Mouse (Mus musculus) heart, embryonic 13.5 days (tissue): Measurements from ENCODE around the gene Tldc1. TPM values are rescaled to one million over a fixed set of nuclear protein-coding genes. Genes with fewer than 3 reads are reported as not detected.

Experiments used
- ATAC-seq: fragments of 200-750 bp; cut with Nextera tagmentation; 2 replicates; pipeline ENCODE4 v1.8.0; 2017; ENCODE audit warnings: moderate TSS enrichment; ENCODE audit not compliant: insufficient number of reproducible peaks, low FRiP score, low TSS enrichment; ENCODE audit errors: extremely low read depth
- H3K27ac ChIP-seq: fragments of 300-500 bp; sonication (generic); replicated peaks from 2 replicates; pipeline ENCODE4 v1.5.1; 2015; ENCODE audit warnings: moderate library complexity, mild to moderate bottlenecking, inconsistent platforms
- H3K27me3 ChIP-seq: fragments of 300-500 bp; sonication (generic); replicated peaks from 2 replicates; pipeline ENCODE4 v1.6.1; 2015; ENCODE audit warnings: mild to moderate bottlenecking, inconsistent platforms
- H3K36me3 ChIP-seq: fragments of 300-500 bp; sonication (generic); 2 replicates; pipeline ENCODE4 v1.6.1; 2015; ENCODE audit warnings: mild to moderate bottlenecking, inconsistent platforms
- H3K4me1 ChIP-seq: fragments of 300-500 bp; sonication (generic); 2 replicates; pipeline ENCODE4 v1.6.1; 2015; ENCODE audit warnings: inconsistent platforms
- H3K4me2 ChIP-seq: fragments of 300-500 bp; sonication (generic); 2 replicates; pipeline ENCODE4 v1.6.1; 2015; ENCODE audit warnings: inconsistent platforms, mild to moderate bottlenecking, moderate library complexity
- H3K4me3 ChIP-seq: fragments of 300-500 bp; sonication (generic); 2 replicates; pipeline ENCODE4 v1.5.1; 2015; ENCODE audit warnings: moderate library complexity, mild to moderate bottlenecking, inconsistent platforms
- H3K9ac ChIP-seq: fragments of 300-500 bp; sonication (generic); 2 replicates; pipeline ENCODE4 v1.6.1; 2015; ENCODE audit warnings: inconsistent platforms, mild to moderate bottlenecking, moderate library complexity
- H3K9me3 ChIP-seq: fragments of 300-500 bp; sonication (generic); 2 replicates; pipeline ENCODE4 v1.6.1; 2016; ENCODE audit warnings: inconsistent platforms
- WGBS: fragments of 180-500 bp; shearing (Covaris S2); methylation state at CpG from one replicate; pipeline ENCODE4 v1.1.7; 2015; ENCODE audit warnings: mixed read lengths; 5-methylcytosine and 5-hydroxymethylcytosine counted together
- polyA plus RNA-seq: library from polyadenylated mRNA; unstranded; fragments of >200 nt; fragmentation: Nextera tagmentation; extraction: Ambion mirVana; gene quantifications from 2 replicates; pipeline ENCODE4 v1.2.1, GENCODE M21; 2015

Gene Tldc1
- polyA plus RNA-seq, 1 experiment from 2014 or later, result 14.3 TPM

DNA sequence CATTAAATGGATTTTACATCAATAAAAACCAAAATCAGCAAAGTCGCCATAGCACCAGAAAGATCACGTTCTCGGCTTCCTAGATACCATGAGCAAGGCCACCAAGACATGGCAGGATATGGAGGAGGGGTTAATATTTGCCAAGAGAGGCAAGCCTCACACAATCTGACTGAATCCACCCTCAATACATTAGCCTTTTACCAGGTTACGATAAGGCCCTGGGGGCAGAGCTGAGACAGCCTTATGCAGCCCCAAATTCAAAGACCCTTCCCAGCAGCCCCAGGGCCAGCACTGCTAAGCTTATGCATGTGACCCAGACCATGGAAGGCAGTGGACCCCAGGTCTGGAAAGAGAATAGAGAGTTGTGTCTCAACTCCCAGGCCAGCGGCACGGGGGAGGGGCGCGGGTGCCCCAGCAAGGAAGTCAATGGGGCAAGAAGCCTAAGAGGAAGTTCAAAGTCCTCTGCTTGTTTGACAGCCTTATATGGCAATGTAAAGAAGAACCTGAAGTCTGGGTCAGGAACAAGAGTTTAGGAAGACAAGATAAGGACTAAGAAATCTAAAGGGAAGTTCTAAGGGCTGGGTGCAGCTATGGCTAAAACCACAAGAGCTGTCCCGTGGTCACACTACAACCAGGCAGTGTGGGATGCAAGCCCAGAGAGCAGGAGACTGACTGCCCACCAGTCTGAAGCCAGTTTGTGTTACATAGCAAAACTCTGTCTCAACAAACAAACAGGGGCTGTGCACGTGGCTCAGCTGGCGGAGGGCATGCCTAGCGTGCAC, 34.6 kb upstream of the Tldc1 start:
- no peak overlapping the region for H3K4me2 ChIP-seq
- H3K4me1 ChIP-seq, result peaks cover 33% of the 10 kb centered on the region
- 71% methylated on average over 12 of the region's 12 CpGs for WGBS
- no peaks in the 10 kb centered on the region for H3K27me3 ChIP-seq
- H3K9me3 ChIP-seq, result no peaks in the 10 kb centered on the region
- H3K4me3 ChIP-seq, result no peak overlapping the region
- peaks cover 21% of the 10 kb centered on the region; the same call in 1 of the 2 replicates for H3K36me3 ChIP-seq
- 0 out of 2 replicates have a peak overlapping the region, but pooled peaks have one; percentile 36 for H3K27ac ChIP-seq
- H3K9ac ChIP-seq, result no peak overlapping the region
- ATAC-seq, result no peak

DNA sequence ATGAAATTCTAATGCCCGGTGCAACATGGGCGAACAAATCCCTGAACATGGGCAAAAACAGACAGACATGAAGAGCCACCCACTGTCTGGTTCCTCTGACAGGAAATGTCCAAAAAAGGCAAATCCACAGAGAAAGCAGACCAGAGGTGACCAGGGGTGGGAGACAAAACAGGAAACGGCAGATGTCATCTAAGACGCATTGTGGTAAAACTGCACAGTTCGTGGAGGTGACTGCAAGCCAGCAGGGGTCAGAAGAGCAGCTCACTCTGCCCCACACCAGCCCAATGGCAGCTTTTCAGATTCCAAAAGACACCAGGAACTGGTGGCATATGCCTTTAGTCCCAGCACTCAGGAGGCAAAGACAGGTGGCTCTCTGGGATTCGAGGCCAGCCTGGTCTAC, 33.7 kb upstream of the Tldc1 start:
- 0 out of 2 replicates have a peak overlapping the region, but pooled peaks have one; percentile 36 for H3K27ac ChIP-seq
- peaks cover 30% of the 10 kb centered on the region for H3K4me1 ChIP-seq
- H3K4me3 ChIP-seq, result no peak overlapping the region
- 53% methylated on average over 6 of the region's 6 CpGs for WGBS
- no peak for ATAC-seq
- H3K9ac ChIP-seq, result no peak overlapping the region
- no peaks in the 10 kb centered on the region for H3K9me3 ChIP-seq
- H3K4me2 ChIP-seq, result no peak overlapping the region
- no peaks in the 10 kb centered on the region for H3K27me3 ChIP-seq
- H3K36me3 ChIP-seq, result peaks cover 21% of the 10 kb centered on the region; the same call in 1 of the 2 replicates

DNA sequence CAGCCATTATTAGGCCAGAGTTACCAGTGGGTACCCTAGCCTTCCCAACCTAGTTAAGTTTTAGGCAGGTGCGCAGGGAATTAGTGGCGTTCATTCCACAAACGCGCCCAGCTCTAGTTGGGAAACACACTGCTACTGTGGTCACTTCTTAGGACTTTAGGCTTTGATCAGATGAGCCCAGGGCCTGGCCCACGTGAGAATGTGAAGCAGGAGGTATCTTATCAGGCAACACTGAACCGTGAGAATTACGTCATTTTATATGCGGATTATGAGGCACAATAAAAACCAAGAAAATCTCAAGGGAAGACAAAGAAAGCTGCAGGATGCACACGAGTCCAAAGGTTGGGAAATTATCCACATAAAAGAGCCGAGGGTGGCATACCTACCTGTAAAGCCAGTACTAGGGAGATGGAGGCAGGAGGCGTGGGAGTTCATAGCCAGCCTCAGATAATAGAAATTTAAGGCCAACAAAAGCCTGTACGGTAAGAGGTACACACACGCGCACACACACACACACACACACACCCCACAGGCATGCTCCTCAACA, 32.8 kb upstream of the Tldc1 start:
- no peak for ATAC-seq
- peaks cover 37% of the 10 kb centered on the region for H3K4me1 ChIP-seq
- H3K4me2 ChIP-seq, result no peak overlapping the region
- H3K27ac ChIP-seq, result no peak overlapping the region
- H3K9ac ChIP-seq, result no peak overlapping the region
- no peaks in the 10 kb centered on the region for H3K9me3 ChIP-seq
- H3K36me3 ChIP-seq, result peaks cover 21% of the 10 kb centered on the region; the same call in 1 of the 2 replicates
- no peaks in the 10 kb centered on the region for H3K27me3 ChIP-seq
- H3K4me3 ChIP-seq, result no peak overlapping the region
- WGBS, result 82% methylated on average over 14 of the region's 14 CpGs

DNA sequence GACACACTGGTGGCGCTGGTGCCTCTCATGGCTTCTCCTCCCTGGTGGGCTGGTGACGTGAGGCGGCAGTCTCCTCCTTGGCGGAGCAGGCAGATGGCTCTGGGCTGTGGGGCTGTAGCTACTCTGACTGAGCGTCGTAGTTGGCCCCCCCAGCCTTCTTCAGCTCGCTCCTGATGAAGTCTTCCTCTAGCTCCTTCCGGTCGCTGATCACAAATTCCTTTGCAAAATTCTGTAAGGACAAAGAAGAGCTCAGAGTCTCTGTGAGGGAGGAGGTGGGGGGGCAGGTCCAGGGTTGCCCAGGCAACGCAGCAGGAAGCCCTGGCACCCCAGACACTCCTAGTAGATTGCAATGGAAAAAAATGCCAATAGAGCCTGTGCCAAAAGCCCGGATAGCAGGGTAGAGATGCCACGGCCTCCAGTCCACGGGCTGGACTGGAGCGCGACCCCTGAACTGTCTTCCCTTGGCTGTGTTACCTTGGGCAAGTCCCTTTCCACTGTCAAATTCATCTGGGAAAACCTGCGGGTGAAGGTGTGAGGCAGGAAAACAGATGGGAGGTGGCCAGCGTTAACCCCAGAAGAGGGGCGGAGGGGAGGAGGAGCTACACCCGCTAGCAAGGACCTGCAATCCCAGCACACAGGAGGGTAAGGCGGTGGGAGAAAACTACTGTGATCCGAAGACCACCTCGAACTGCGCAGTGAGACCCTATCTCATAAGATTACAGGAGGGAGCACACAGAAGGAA, 32.1 kb upstream of the Tldc1 start:
- 72% methylated on average over 23 of the region's 23 CpGs for WGBS

DNA sequence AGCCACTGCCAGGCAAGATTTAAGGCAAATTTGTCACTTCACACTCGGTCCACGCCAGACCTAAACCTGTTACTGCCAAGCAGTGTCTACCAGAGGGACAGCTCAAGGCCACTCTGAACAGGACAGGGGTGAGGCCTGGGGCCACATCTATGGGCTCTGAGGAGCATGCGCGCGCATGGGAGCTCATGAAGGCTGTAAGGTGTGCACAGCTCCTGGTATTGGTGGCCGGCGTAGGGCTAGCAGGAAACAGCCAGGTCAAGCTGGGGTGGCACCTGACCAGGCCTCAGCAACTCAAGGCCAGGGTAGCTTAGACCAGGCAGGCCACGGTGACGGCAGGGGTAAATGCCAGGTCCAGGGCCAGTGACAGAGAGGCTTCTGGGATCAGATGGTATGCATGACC, 31.4 kb upstream of the Tldc1 start:
- Histone ChIP-seq H3K27me3 (peaks cover 6% of the 10 kb centered on the region; the same call in 1 of the 2 replicates), H3K36me3 (peaks cover 11% of the 10 kb centered on the region; the same call in 1 of the 2 replicates), H3K9ac (no peak overlapping the region), H3K4me2 (no peak overlapping the region), H3K27ac (no peak overlapping the region), H3K9me3 (no peaks in the 10 kb centered on the region), H3K4me1 (peaks cover 36% of the 10 kb centered on the region), H3K4me3 (no peak overlapping the region)
- 93% methylated on average over 9 of the region's 9 CpGs for WGBS
- no peak for ATAC-seq

More for the DNA sequence above, 32.1 kb upstream of the Tldc1 start:
- Histone ChIP-seq H3K36me3 (peaks cover 17% of the 10 kb centered on the region; the same call in 1 of the 2 replicates), H3K9ac (no peak overlapping the region), H3K4me2 (no peak overlapping the region), H3K4me3 (no peak overlapping the region), H3K27ac (no peak overlapping the region), H3K9me3 (no peaks in the 10 kb centered on the region), H3K27me3 (peaks cover 3% of the 10 kb centered on the region; the same call in 1 of the 2 replicates), H3K4me1 (peaks cover 37% of the 10 kb centered on the region)
- ATAC-seq, result no peak

DNA sequence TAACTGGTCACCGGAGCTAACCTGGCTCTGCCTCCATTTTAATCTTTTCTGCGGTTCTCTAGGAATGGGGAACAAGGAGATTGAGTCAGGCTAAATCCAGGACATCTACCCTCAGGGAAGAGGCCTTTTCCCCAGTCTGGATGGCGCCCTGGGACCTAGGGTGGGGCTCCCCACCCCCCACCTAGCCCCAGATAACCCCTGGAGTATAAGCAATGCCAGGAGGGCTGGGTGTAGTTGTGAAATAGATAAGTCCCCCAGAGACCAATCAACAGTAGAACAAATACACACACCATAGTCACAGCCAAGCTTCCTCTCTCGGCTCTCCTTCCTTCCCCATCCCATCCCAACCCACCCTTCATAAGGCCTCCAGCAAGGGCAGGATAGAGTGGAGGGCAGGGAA, 29.5 kb upstream of the Tldc1 start:
- WGBS, result 67% methylated on average over 4 of the region's 4 CpGs
- Histone ChIP-seq H3K27me3 (peaks cover 6% of the 10 kb centered on the region; the same call in 1 of the 2 replicates), H3K36me3 (peaks cover 11% of the 10 kb centered on the region; the same call in 1 of the 2 replicates), H3K27ac (no peak overlapping the region), H3K4me2 (no peak overlapping the region), H3K9me3 (no peaks in the 10 kb centered on the region), H3K4me1 (peaks cover 18% of the 10 kb centered on the region), H3K9ac (no peak overlapping the region), H3K4me3 (no peak overlapping the region)
- ATAC-seq, result no peak

DNA sequence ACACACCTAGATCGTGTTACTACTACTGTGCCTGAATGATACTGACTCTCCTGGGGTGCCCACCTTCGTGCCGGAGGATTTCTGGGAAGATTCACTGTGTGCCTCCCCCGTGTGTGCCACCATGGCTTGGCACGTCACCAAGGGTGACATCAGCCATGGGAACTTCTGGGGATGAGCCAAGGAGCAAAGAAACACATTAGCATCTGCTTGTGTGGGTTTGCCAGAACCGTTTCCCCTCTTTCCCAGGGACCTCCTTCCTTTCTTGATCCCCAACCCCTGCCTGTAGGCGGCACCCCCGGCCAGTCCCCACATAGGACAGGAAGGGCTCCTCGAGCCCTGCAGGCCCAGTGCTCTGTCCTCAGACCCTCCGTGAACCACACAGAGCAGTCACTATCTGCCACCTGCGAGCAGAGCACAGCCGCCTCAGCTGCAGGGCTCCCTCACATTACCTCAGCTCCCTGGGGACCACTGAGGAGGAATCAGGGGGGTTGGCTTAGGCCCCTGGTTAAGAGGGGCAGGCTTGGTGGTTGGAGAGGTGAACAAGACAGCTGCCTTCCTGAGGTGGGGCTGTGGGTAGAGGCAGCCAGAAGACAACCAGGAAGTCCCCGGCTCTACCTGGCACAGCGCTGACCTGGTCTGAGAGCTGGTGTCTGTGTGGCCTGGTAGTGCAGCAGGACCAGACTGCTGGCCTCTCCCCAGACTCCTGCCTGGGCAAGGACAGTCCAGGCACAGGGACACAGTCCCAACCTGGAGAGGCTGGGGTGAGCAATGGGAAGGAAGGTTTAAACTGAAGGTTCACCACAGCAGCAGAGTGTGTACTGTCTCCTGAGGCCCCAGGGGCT, 28.4 kb upstream of the Tldc1 start:
- Histone ChIP-seq H3K9me3 (no peaks in the 10 kb centered on the region), H3K4me2 (no peak overlapping the region), H3K27me3 (peaks cover 6% of the 10 kb centered on the region; the same call in 1 of the 2 replicates), H3K4me3 (no peak overlapping the region), H3K27ac (no peak overlapping the region), H3K9ac (peak overlapping the region; percentile 37; the same call in 1 of the 2 replicates), H3K4me1 (peaks cover 9% of the 10 kb centered on the region), H3K36me3 (peaks cover 11% of the 10 kb centered on the region; the same call in 1 of the 2 replicates)
- WGBS, result 67% methylated on average over 14 of the region's 14 CpGs
- ATAC-seq, result no peak

DNA sequence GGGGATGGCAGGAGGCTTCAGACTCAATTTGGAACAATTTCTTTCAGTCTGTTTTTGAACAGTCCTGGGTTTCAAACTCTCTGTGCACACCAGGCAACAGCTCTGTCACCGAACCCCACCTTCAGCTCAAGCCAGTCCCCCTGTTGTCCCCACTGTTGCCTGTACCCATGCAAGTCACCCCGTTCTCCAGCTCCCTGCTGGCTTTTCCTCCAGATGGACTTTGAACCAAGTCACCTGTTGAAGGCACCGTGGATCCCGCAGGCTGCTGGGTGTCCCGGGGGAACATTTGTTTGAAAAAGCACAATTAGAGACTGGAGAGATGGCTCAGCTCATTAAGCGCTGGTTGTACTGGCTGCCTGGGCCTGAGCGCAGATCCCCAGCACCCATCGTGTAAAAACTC, 27.1 kb upstream of the Tldc1 start:
- no peak for ATAC-seq
- Histone ChIP-seq H3K4me3 (no peak overlapping the region), H3K9ac (no peak overlapping the region), H3K4me1 (peaks cover 9% of the 10 kb centered on the region), H3K27me3 (peaks cover 6% of the 10 kb centered on the region; the same call in 1 of the 2 replicates), H3K27ac (no peak overlapping the region), H3K36me3 (peaks cover 11% of the 10 kb centered on the region; the same call in 1 of the 2 replicates), H3K9me3 (no peaks in the 10 kb centered on the region), H3K4me2 (no peak overlapping the region)
- WGBS, result 80% methylated on average over 8 of the region's 8 CpGs

DNA sequence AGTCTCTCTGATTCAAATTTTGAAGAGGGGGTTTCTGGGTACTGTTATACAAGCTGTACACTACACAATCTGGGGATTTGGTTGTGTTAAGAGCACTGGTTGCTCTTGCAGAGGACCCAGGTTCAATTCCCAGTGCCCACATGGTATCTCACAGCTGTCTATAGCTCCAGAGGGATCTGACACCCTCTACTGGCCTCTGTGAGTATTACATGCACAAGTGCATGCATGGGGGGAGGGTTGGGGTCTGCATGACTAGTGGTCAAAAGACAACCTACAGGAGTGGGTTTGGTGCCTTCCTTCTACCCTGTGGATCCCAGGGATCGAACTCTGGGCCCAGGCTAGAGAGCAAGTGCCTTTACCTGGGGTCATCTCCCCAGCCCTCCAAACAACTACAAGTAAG, 24.4 kb upstream of the Tldc1 start:
- WGBS, result 87% methylated on average over 1 of the region's 1 CpGs
- H3K4me3 ChIP-seq, result no peak overlapping the region

DNA sequence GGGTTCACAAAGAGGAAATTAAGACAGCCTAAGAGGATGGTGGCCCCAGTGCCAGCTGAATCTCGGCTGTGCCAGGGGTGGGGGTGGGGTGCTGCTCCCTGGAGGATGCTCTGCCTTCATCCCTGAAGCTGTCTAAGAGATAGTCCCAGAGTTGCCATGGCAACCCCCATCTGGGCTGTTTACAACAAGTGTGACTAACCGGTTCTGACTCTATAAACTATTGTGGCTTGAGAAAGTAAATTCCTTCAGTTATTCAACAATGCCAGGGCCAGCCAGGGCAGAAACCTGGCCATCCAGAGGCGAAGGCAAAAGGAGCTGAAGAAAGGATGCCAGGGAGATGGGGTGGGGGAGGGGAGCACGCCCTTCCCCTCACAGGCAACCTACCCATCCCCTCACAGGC, 23.0 kb upstream of the Tldc1 start:
- Histone ChIP-seq H3K9me3 (no peaks in the 10 kb centered on the region), H3K27me3 (peaks cover 6% of the 10 kb centered on the region; the same call in 1 of the 2 replicates), H3K4me3 (no peak overlapping the region), H3K27ac (no peak overlapping the region), H3K9ac (no peak overlapping the region), H3K36me3 (no peaks in the 10 kb centered on the region), H3K4me1 (peaks cover 12% of the 10 kb centered on the region), H3K4me2 (no peak overlapping the region)
- 17% methylated on average over 4 of the region's 4 CpGs for WGBS
- no peak for ATAC-seq

More for the DNA sequence above, 24.4 kb upstream of the Tldc1 start:
- Histone ChIP-seq H3K27me3 (peaks cover 6% of the 10 kb centered on the region; the same call in 1 of the 2 replicates), H3K36me3 (no peaks in the 10 kb centered on the region), H3K4me1 (peaks cover 21% of the 10 kb centered on the region), H3K27ac (no peak overlapping the region), H3K4me2 (no peak overlapping the region), H3K9me3 (no peaks in the 10 kb centered on the region), H3K9ac (no peak overlapping the region)
- ATAC-seq, result no peak
